Mouse (Mus musculus): ENCODE measurements at regions not wholly inside any gene's neighbourhood (a gene's known extent, or its start where the extent isn't known, plus 50 kb on each side); places are given as distances from the start of the nearest gene placed in this dataset.

DNA sequence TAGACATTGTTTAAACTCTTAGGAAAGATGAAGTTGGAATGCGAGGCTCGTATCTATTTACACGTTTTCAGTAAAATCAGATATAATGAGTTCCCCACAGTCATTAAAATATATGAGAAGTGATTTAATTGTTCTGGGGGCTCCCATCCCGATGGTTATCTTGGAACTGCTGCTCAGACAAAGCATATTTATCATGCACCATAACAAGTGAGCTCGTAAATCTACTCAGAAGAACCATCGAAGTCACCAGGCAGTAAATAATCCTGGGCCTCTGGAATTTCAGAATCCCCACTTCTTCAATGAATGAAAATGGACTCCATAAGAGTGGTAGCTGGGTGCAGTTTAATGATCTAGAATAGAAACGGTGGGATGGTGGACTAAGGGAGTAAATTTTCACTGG is 725.7 kb downstream of the Fat4 start:
- ATAC-seq (ENCODE audit: borderline replicate concordance, extremely low read depth, low FRiP score, low TSS enrichment) = no peak
- WGBS = 60% methylated on average over 7 of the region's 7 CpGs
- no peak overlapping the region for H3K4me3 ChIP-seq

DNA sequence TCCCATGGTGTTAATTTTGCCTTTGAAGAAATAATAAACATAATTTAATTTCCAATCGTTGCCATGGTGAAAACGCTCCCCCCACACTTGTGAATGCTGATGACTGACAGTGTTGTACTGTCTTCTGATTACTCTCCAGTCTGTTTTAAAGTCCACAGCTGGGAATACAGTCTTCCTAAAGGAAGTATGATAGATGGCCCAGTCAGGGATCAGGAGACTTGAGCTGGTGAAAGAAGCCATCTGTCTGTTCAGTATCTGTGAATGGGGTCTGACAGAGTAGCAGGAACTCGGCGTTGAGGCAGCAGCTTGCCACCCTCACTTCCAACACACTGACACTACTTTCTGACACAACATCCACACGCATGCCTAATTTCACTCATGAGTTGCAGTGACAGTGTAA is 751.2 kb downstream of the Fat4 start:
- Histone ChIP-seq H3K27me3 (no peaks in the 10 kb centered on the region), H3K9me3 (no peaks in the 10 kb centered on the region), H3K4me2 (no peak overlapping the region), H3K9ac (no peak overlapping the region), H3K4me3 (no peak overlapping the region), H3K27ac (no peak overlapping the region), H3K36me3 (no peaks in the 10 kb centered on the region), H3K4me1 (no peaks in the 10 kb centered on the region)
- WGBS = 35% methylated on average over 5 of the region's 5 CpGs
- peak; percentile 23; the same call in 1 of the 2 replicates for ATAC-seq (ENCODE audit: borderline replicate concordance, extremely low read depth, low FRiP score, low TSS enrichment)

More for the DNA sequence above, 725.7 kb downstream of the Fat4 start:
- Histone ChIP-seq H3K27me3 (no peaks in the 10 kb centered on the region), H3K4me2 (no peak overlapping the region), H3K9ac (no peak overlapping the region), H3K9me3 (no peaks in the 10 kb centered on the region), H3K4me1 (no peaks in the 10 kb centered on the region), H3K36me3 (no peaks in the 10 kb centered on the region), H3K27ac (no peak overlapping the region)

DNA sequence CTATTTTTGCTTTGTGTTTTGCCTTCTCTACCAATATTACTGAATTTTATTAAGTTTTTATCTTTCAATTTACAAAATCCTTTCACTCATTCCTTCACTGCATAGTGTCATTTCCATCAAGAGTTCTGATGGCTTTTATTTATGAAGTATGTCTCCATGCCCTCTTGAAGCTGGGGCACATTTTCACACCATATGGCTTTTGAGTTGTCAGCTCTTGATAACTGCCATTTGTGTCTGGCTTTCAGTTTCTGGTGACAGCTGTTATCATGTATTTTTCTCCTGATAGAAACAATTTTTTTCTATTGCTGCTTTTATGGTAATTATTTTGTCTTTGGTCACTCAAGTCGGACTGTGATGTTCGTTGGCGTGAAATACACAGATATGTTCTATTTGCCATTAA is 756.5 kb downstream of the Fat4 start:
- Histone ChIP-seq H3K4me2 (no peak overlapping the region), H3K4me1 (no peaks in the 10 kb centered on the region), H3K27me3 (no peaks in the 10 kb centered on the region), H3K9ac (no peak overlapping the region), H3K27ac (no peak overlapping the region), H3K36me3 (no peaks in the 10 kb centered on the region), H3K4me3 (no peak overlapping the region), H3K9me3 (no peaks in the 10 kb centered on the region)
- WGBS = 58% methylated on average over 3 of the region's 3 CpGs
- no peak for ATAC-seq (ENCODE audit: borderline replicate concordance, extremely low read depth, low FRiP score, low TSS enrichment)

DNA sequence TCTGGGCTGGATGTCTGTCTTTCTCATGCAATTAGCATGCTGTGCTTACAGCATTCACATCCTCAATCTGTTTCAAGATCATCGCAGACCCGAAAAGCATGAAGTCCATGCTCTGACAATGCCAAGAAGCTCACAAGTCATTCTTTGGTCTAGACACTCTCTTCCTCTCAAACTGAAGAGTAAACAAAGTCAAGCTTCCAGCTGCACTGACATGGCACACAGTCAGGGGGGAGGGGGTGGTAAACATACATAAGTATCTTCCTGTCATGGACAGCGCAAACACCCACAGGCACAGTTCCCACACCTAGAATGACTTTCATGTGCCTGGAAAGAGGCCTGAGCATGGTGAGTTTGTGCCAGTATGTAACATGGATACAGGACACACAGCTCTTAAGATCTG is 780.1 kb downstream of the Fat4 start:
- WGBS = 30% methylated on average over 3 of the region's 3 CpGs
- no peak overlapping the region for H3K4me3 ChIP-seq
- H3K4me2 ChIP-seq = no peak overlapping the region
- no peaks in the 10 kb centered on the region for H3K27me3 ChIP-seq
- H3K9ac ChIP-seq = no peak overlapping the region
- H3K36me3 ChIP-seq = no peaks in the 10 kb centered on the region
- H3K27ac ChIP-seq = no peak overlapping the region
- H3K9me3 ChIP-seq = no peaks in the 10 kb centered on the region
- H3K4me1 ChIP-seq = no peaks in the 10 kb centered on the region
- peak; percentile 57; the same call in 1 of the 2 replicates for ATAC-seq (ENCODE audit: borderline replicate concordance, extremely low read depth, low FRiP score, low TSS enrichment)

DNA sequence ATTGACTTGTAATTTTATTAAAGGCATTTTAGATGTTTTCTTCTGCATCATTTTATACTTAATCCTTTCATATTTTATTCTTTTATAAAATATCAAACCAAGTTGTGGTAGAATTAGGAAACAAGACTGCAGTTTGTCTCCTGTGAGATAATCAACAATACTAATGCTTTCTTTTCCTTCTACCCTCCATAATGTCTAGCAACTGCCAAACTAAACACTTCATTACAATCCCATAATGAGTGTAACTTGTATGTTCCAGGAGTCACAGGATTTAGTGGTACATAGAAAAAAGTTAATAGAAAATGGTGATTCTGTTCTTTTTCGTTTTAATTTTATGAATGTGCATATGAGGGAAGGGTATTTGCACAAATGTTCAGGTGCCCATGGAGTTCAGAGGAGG is 782.4 kb downstream of the Fat4 start:
- H3K36me3 ChIP-seq = no peaks in the 10 kb centered on the region
- no peak overlapping the region for H3K9ac ChIP-seq
- no peaks in the 10 kb centered on the region for H3K27me3 ChIP-seq
- no peak overlapping the region for H3K4me2 ChIP-seq
- 39% methylated on average over 1 of the region's 1 CpGs for WGBS
- H3K27ac ChIP-seq = no peak overlapping the region
- H3K4me1 ChIP-seq = 0 out of 2 replicates have a peak, but pooled peaks cover 5% of the 10 kb centered on the region
- no peaks in the 10 kb centered on the region for H3K9me3 ChIP-seq
- no peak overlapping the region for H3K4me3 ChIP-seq
- no peak for ATAC-seq (ENCODE audit: borderline replicate concordance, extremely low read depth, low FRiP score, low TSS enrichment)

DNA sequence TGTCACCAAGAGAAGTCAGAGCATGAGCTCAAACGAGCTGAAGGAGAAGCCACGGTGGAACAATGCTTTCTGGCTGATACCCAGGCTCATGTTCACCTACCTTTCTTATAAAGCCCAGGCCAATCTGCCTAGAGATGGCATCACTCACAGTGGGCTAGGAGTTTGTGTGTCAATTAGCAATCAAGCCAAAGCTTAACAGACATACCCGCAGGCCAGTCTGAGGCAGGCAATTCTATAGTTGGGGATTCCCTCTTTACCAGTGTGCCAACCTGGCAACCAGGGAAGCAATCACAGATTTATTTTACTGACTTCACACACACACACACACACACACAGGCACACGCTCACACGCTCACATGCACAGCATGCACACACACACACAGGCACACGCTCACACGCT is 787.3 kb downstream of the Fat4 start:
- no peak overlapping the region for H3K27ac ChIP-seq
- H3K9me3 ChIP-seq = no peaks in the 10 kb centered on the region
- no peaks in the 10 kb centered on the region for H3K27me3 ChIP-seq
- 0 out of 2 replicates have a peak, but pooled peaks cover 5% of the 10 kb centered on the region for H3K4me1 ChIP-seq
- 89% methylated on average over 7 of the region's 7 CpGs for WGBS
- no peak for ATAC-seq (ENCODE audit: borderline replicate concordance, extremely low read depth, low FRiP score, low TSS enrichment)
- H3K4me3 ChIP-seq = no peak overlapping the region
- no peaks in the 10 kb centered on the region for H3K36me3 ChIP-seq
- no peak overlapping the region for H3K9ac ChIP-seq
- no peak overlapping the region for H3K4me2 ChIP-seq

DNA sequence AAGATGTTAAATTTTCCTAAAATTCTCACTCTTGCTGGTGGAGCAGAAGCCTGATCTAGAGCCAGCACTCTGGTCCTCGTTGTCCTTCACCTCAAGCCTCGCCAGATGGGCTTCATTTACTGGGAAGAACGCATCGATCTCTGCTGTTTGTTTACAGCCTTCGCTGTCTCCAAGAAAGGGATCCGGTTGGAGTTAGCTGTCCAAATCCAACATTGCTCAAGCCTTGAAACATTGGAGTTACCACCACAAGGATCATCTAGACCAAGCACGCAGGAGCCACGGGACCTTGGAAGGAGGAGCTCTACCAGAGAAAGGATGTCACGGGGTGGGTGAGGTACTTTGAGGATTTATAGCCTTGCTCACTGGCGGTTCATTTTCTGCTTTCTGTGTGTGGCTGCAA is 788.2 kb downstream of the Fat4 start:
- no peak for ATAC-seq (ENCODE audit: borderline replicate concordance, extremely low read depth, low FRiP score, low TSS enrichment)
- H3K4me1 ChIP-seq = 0 out of 2 replicates have a peak, but pooled peaks cover 5% of the 10 kb centered on the region
- no peaks in the 10 kb centered on the region for H3K9me3 ChIP-seq
- H3K4me3 ChIP-seq = no peak overlapping the region
- H3K9ac ChIP-seq = no peak overlapping the region
- WGBS = 60% methylated on average over 10 of the region's 10 CpGs
- H3K36me3 ChIP-seq = no peaks in the 10 kb centered on the region
- no peak overlapping the region for H3K4me2 ChIP-seq
- H3K27me3 ChIP-seq = no peaks in the 10 kb centered on the region
- no peak overlapping the region for H3K27ac ChIP-seq

DNA sequence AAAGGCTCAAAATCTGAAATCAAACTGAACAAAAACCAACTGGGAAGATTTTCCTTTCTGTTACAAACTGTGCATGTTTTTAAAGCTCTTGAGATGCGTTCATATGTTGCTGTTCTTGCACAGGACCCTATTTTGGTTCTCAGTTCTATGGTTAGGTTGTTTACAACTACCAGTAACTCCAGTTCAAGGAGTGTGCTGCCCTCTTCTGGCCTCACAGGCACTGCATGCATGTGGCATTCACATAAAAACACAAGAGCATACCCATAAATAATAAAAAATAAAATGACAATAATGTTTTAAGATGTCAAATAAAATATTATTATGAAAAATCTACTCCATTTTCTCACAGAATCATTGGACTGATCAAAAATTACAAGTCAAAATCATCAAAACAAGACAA is 818.9 kb downstream of the Fat4 start:
- no peak overlapping the region for H3K27ac ChIP-seq
- H3K4me2 ChIP-seq = no peak overlapping the region
- 81% methylated on average over 1 of the region's 1 CpGs for WGBS
- no peak for ATAC-seq (ENCODE audit: borderline replicate concordance, extremely low read depth, low FRiP score, low TSS enrichment)
- H3K27me3 ChIP-seq = no peaks in the 10 kb centered on the region
- no peaks in the 10 kb centered on the region for H3K4me1 ChIP-seq
- H3K4me3 ChIP-seq = no peak overlapping the region
- H3K9ac ChIP-seq = no peak overlapping the region
- H3K36me3 ChIP-seq = no peaks in the 10 kb centered on the region
- H3K9me3 ChIP-seq = no peaks in the 10 kb centered on the region

DNA sequence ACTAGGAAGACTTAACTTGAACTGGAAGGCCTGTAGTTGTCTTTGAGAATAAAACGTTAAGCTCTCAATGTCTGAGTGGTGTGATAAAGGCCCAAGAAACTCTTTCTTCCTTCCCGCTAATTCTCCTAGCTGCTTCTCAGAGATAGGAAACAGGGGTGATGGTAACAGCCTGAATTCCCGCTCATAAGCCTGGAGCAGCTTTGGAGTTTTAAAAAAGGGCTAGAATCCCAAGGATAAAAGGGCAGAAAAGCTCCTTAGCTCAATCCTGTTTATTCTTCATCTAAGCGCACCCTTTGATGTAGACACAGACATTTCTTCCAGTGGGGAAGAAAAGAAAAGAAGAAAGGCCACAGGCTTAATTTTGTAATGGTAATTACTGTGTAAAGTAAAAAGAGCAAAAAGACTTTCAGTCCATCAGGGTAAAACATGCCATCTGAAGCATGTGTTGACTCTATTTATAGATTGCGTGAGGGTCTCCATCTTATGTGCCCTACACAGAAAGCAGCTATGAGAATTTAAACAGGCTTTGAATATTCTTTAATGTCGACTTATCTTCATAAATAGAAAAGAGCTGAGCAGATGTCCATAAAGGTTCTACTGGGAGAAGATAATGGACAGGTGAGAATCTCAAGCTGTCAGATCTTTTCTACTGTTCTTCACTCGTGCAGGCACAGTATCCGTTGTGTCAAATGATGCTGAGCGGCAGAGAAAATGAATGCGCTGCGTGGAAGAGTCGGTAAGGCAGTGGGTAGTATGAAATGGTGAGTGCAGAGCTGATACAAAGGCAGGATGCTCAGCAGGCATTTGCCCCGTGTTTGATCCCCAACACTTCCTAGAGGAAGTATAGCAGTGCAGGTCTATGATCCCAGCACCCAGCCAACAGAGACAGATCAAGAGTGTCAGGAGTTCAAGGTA is 818.0 kb upstream of the Intu start:
- WGBS = 74% methylated on average over 13 of the region's 13 CpGs
- no peak for ATAC-seq (ENCODE audit: borderline replicate concordance, extremely low read depth, low FRiP score, low TSS enrichment)

DNA sequence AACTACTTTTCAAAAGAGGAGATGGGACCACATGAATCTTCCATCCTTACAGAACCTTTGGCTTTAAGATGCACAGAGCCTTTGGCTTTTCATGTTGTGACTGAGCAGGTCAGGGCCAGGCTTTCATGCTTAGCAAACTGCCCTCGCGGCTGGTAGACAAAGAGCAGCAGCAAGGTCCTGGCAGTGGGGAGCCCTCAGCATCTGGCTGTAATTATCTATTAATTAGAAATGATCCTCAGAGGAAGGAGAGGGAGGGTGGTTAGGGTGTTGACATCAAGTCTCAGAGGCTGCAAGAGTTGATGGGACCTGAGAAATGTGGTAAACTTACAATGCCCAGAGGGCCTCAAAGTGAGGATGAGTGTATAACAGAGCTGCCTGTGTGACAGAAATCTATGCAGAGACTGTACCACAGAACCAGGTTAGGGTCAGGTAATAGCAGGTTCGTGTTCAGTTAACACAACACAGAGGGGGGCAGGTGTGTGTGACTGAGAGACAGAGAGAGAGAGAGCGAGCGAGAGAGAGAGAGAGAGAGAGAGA is 817.0 kb upstream of the Intu start:
- no peak overlapping the region for H3K9ac ChIP-seq
- H3K27ac ChIP-seq = no peak overlapping the region
- no peaks in the 10 kb centered on the region for H3K4me1 ChIP-seq
- no peak overlapping the region for H3K4me2 ChIP-seq
- 74% methylated on average over 5 of the region's 5 CpGs for WGBS
- H3K27me3 ChIP-seq = no peaks in the 10 kb centered on the region
- no peak for ATAC-seq (ENCODE audit: borderline replicate concordance, extremely low read depth, low FRiP score, low TSS enrichment)
- H3K4me3 ChIP-seq = no peak overlapping the region
- no peaks in the 10 kb centered on the region for H3K9me3 ChIP-seq
- H3K36me3 ChIP-seq = no peaks in the 10 kb centered on the region

More for the DNA sequence above, 818.0 kb upstream of the Intu start:
- no peak overlapping the region for H3K27ac ChIP-seq
- no peaks in the 10 kb centered on the region for H3K4me1 ChIP-seq
- no peaks in the 10 kb centered on the region for H3K27me3 ChIP-seq
- H3K9me3 ChIP-seq = no peaks in the 10 kb centered on the region
- H3K36me3 ChIP-seq = no peaks in the 10 kb centered on the region
- H3K9ac ChIP-seq = no peak overlapping the region
- H3K4me2 ChIP-seq = no peak overlapping the region
- H3K4me3 ChIP-seq = no peak overlapping the region

DNA sequence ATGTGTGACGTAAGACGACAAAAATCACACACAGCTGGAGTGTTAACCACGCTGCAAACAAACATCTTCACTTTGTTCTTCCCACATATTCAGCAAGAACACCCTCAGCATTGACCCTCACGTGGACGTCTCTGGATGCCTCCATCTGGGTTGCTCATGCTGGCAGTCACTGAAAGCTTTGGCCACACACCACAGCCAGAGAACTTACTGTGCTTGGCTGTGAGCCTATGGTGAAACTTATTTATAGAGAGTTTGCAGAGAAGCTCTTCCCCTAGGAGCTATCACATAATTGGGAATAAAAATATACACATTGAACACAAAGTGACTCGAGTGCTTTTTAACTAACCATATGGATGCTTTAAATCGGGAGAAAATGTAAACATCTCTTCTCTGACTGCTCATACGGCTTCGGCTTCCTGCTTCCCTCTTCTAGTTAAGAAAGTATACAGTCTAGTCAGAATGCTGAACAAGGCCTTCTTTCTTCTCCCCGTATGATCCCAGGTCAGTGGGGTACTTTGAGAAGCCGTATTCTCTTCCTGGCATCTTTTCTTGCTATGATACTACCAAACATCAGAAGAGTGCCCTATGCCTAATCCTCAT is 812.0 kb upstream of the Intu start:
- peak overlapping the region; percentile 82 for H3K27ac ChIP-seq

DNA sequence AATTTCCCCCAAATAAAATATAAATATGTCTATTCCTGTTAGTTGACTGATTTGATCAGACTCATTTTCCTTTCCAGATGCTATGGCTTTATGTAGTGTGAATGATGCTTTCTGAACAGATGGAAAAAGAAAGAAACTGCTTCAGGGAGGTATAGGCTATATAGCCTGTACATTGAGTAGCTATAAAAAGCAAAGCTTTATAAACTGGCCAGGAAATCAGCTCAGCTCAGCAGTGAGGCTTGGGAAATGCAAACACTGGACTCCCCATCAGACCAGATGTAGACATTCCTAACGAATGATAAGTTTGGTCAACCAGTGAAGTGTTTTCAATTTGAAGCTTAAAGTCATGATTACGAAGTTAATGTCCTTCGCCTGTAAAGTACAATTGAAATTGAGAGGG is 805.3 kb upstream of the Intu start:
- WGBS = 32% methylated on average over 3 of the region's 3 CpGs
- Histone ChIP-seq H3K4me1 (0 out of 2 replicates have a peak, but pooled peaks cover 2% of the 10 kb centered on the region), H3K27ac (no peak overlapping the region), H3K36me3 (no peaks in the 10 kb centered on the region), H3K9ac (no peak overlapping the region), H3K4me3 (no peak overlapping the region), H3K4me2 (no peak overlapping the region), H3K27me3 (no peaks in the 10 kb centered on the region), H3K9me3 (no peaks in the 10 kb centered on the region)
- peak; percentile 65; the same call in 1 of the 2 replicates for ATAC-seq (ENCODE audit: borderline replicate concordance, extremely low read depth, low FRiP score, low TSS enrichment)

More for the DNA sequence above, 812.0 kb upstream of the Intu start:
- Histone ChIP-seq H3K4me3 (no peak overlapping the region), H3K27me3 (no peaks in the 10 kb centered on the region), H3K4me1 (no peaks in the 10 kb centered on the region), H3K9me3 (no peaks in the 10 kb centered on the region), H3K4me2 (no peak overlapping the region), H3K9ac (no peak overlapping the region), H3K36me3 (no peaks in the 10 kb centered on the region)
- 30% methylated on average over 11 of the region's 11 CpGs for WGBS
- peak; percentile 95 for ATAC-seq (ENCODE audit: borderline replicate concordance, extremely low read depth, low FRiP score, low TSS enrichment)

Data from lung, embryonic 15.5 days (tissue).